Mouse (Mus musculus): ENCODE measurements at regions not wholly inside any gene's neighbourhood (a gene's known extent, or its start where the extent isn't known, plus 50 kb on each side); places are given as distances from the start of the nearest gene placed in this dataset.

DNA sequence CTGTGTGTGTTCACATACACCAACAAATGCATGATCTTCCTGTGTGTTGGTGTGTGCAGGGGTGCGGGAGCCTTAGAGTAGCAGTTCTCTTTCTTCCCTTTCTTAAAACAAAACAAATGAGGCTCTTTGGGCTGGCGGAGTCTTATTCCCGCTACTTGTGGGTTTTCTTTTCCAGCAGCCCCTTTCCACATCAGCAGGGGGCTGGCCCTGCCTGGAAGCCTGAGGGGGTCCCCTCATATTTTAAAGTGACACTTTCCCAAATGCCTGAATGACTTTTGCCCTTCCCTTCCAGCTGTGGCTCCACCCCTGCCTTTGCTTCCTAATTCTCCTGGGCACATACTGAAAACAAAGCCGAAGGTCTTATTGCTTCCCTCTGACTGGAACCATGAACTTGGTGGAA, 498.3 kb upstream of the Mki67 start:
- 80% methylated on average over 4 of the region's 4 CpGs for WGBS
- H3K4me1 ChIP-seq (ENCODE audit: control insufficient read depth, insufficient read depth, low read length) = no peaks in the 10 kb centered on the region
- no peaks in the 10 kb centered on the region for H3K27me3 ChIP-seq (replicated peaks; ENCODE audit: control insufficient read depth, insufficient read depth, low read length)
- H3K36me3 ChIP-seq (ENCODE audit: control insufficient read depth, insufficient read depth, low read length) = no peaks in the 10 kb centered on the region
- TF ChIP-seq CTCF (conservative IDR thresholded peaks at IDR 0.05; ENCODE audit: insufficient read depth, insufficient read length, low read depth, low read length) (no peak), POLR2A (IDR thresholded peaks at IDR 0.05; ENCODE audit: low read depth, low read length) (no peak)
- no peak for DNase-seq
- no peak overlapping the region for H3K4me3 ChIP-seq (ENCODE audit: insufficient read depth, low read depth, low read length)
- no peak overlapping the region for H3K27ac ChIP-seq (ENCODE audit: insufficient read depth, low read depth, low read length)

DNA sequence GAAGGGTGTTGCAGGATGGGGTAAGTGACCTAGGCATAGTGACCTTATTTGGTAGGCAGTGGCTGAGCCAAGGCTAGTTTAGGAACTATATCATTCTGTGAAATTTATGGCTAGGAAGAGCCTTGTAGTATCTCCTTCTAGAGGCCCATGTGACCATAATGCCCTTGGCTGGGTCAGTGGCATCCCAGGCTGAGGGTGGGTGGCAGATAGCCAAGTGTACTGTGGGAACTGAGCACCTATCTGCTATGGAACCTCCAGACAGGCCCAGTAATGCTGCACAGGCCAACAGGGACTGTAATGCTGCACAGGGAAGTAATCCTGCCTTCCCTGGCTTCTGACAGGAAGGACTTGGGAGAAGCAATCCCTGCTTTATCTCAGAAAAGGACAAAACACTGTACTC, 500.6 kb upstream of the Mki67 start:
- TF ChIP-seq CTCF (conservative IDR thresholded peaks at IDR 0.05; ENCODE audit: insufficient read depth, insufficient read length, low read depth, low read length) (no peak), POLR2A (IDR thresholded peaks at IDR 0.05; ENCODE audit: low read depth, low read length) (no peak)
- peak; percentile 15 for DNase-seq

DNA sequence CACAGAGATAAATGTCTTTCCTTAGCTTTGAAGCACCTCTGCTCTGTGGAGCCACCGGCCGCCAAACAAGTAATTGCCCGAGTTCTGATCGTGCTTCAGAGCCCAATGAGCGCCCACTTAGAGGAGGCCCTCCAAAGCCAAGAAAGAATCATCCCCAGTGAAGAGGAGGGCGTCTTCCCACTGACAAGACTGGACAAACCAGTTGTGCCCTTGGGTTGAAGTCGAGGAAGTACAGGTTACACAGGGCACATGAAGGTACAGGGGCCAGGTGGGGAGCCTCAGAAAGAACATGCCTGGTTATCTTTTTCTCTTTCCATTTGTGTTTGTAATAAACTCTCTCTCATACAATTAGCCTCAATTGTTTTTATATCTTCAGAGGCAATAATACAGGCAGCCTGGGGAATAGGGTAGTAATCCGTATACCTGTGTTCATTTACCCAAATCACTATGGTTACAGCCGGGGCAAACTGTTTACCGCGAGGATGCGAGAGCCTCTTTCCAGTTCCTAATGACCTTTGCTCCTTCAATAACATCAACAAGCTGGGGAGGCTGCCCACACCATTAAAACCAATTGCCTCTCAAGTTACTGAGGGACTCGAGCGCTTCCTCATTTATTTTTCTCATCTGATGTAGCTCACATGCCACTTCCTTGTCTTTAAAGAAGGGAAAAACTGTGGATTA, 503.5 kb upstream of the Mki67 start:
- H3K27me3 ChIP-seq (replicated peaks; ENCODE audit: control insufficient read depth, insufficient read depth, low read length) = no peaks in the 10 kb centered on the region
- 47% methylated on average over 14 of the region's 14 CpGs for WGBS
- DNase-seq = peak; percentile 8
- no peak overlapping the region for H3K27ac ChIP-seq (ENCODE audit: insufficient read depth, low read depth, low read length)
- no peak for TF ChIP-seq POLR2A (IDR thresholded peaks at IDR 0.05; ENCODE audit: low read depth, low read length)
- TF ChIP-seq CTCF (conservative IDR thresholded peaks at IDR 0.05; ENCODE audit: insufficient read depth, insufficient read length, low read depth, low read length) = no peak
- H3K4me3 ChIP-seq (ENCODE audit: insufficient read depth, low read depth, low read length) = no peak overlapping the region
- H3K36me3 ChIP-seq (ENCODE audit: control insufficient read depth, insufficient read depth, low read length) = no peaks in the 10 kb centered on the region
- no peaks in the 10 kb centered on the region for H3K4me1 ChIP-seq (ENCODE audit: control insufficient read depth, insufficient read depth, low read length)

More for the DNA sequence above, 500.6 kb upstream of the Mki67 start:
- H3K27me3 ChIP-seq (replicated peaks; ENCODE audit: control insufficient read depth, insufficient read depth, low read length) = no peaks in the 10 kb centered on the region
- no peaks in the 10 kb centered on the region for H3K36me3 ChIP-seq (ENCODE audit: control insufficient read depth, insufficient read depth, low read length)
- H3K27ac ChIP-seq (ENCODE audit: insufficient read depth, low read depth, low read length) = no peak overlapping the region
- no peak overlapping the region for H3K4me3 ChIP-seq (ENCODE audit: insufficient read depth, low read depth, low read length)
- no peaks in the 10 kb centered on the region for H3K4me1 ChIP-seq (ENCODE audit: control insufficient read depth, insufficient read depth, low read length)

DNA sequence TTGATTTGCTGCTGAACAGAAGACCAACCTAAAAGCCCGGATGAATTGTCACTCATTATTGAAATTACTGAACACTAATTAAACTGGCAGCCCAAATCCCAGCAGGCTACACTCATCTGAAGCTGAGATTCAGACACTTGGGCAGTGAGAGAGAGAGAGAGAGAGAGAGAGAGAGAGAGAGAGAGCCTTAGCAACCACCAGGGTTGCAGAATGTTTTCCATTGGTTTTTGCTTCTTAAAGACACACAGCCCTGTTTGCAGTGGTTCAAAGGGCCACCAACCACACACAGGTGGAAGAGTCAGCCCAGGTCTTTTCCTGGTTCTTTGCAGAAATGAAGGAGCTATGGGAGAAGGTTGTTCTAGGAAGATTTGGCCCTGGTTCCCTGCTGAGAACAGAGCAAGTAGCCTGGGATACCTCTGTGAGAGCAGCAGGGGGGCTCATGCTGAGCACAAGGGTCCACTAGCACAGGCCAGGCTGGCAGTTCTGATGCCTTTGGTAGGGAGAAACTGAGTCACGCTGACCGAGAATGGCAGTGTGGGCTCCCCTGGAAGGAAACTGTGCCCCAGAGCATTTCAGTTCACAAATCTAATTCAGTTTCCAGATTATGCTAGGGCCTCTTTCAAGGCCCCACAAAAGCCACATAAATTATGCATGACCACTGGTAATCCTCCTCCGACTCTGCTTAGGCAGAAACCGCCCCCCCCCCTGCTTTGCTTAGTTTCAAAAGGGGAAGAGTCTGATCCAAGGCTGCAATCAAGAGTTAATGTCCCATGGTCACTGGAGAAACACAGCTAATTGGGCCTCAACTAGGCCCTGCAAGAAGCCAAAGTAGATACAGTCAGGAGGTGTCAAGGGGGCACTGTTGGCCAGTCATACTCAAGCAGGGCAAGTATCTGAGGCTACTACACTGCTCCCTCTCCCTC, 504.3 kb upstream of the Mki67 start:
- Histone ChIP-seq H3K4me3 (ENCODE audit: insufficient read depth, low read depth, low read length) (no peak overlapping the region), H3K27me3 (replicated peaks; ENCODE audit: control insufficient read depth, insufficient read depth, low read length) (no peaks in the 10 kb centered on the region), H3K27ac (ENCODE audit: insufficient read depth, low read depth, low read length) (no peak overlapping the region), H3K4me1 (ENCODE audit: control insufficient read depth, insufficient read depth, low read length) (no peaks in the 10 kb centered on the region), H3K36me3 (ENCODE audit: control insufficient read depth, insufficient read depth, low read length) (no peaks in the 10 kb centered on the region)
- WGBS = 51% methylated on average over 5 of the region's 5 CpGs
- no peak for TF ChIP-seq CTCF (conservative IDR thresholded peaks at IDR 0.05; ENCODE audit: insufficient read depth, insufficient read length, low read depth, low read length)
- no peak for TF ChIP-seq POLR2A (IDR thresholded peaks at IDR 0.05; ENCODE audit: low read depth, low read length)
- DNase-seq = no peak

DNA sequence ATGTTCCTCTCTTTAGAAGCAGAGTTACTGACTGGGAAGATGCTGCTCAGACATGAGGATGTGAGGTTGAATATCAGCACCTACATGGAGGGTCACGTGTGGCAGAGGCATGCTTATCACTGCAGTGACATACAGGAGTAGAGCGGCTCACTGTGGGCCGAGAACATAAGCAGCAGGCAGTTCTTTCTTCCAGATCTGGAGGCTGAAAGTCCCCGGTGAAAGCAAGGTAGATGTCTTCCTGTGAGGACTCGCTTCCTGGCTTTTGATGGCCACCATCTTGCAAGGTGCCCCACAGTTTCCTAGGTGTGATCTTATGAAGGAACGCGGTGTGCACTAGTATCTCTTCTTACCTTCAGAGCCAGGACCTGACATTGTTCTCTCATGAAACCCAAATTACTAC, 505.5 kb upstream of the Mki67 start:
- no peak for TF ChIP-seq POLR2A (IDR thresholded peaks at IDR 0.05; ENCODE audit: low read depth, low read length)
- no peak for TF ChIP-seq CTCF (conservative IDR thresholded peaks at IDR 0.05; ENCODE audit: insufficient read depth, insufficient read length, low read depth, low read length)
- no peak for DNase-seq
- Histone ChIP-seq H3K4me1 (ENCODE audit: control insufficient read depth, insufficient read depth, low read length) (no peaks in the 10 kb centered on the region), H3K4me3 (ENCODE audit: insufficient read depth, low read depth, low read length) (no peak overlapping the region), H3K27ac (ENCODE audit: insufficient read depth, low read depth, low read length) (no peak overlapping the region), H3K27me3 (replicated peaks; ENCODE audit: control insufficient read depth, insufficient read depth, low read length) (no peaks in the 10 kb centered on the region), H3K36me3 (ENCODE audit: control insufficient read depth, insufficient read depth, low read length) (no peaks in the 10 kb centered on the region)
- WGBS = 95% methylated on average over 7 of the region's 7 CpGs

DNA sequence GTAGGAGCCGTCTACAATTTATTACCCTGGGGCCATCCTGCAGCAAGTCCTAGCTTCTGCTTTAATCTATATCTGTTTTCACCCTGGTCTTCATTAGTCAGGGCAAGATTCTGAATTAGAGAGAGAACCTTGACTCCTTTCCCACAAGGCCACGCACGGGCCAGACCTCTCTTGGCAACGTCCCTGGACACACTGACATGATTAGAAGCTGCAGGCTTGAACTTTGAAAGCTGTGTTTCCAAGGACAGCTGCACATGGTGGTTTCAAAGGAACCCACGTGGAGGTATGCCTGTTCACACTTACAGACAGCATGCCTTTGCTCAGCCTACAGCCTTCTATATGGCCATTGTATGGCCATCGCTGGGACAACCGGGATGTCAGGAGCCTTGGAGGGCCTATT, 509.9 kb upstream of the Mki67 start:
- H3K36me3 ChIP-seq (ENCODE audit: control insufficient read depth, insufficient read depth, low read length) = no peaks in the 10 kb centered on the region
- TF ChIP-seq POLR2A (IDR thresholded peaks at IDR 0.05; ENCODE audit: low read depth, low read length) (no peak), CTCF (conservative IDR thresholded peaks at IDR 0.05; ENCODE audit: insufficient read depth, insufficient read length, low read depth, low read length) (no peak)
- no peak overlapping the region for H3K4me3 ChIP-seq (ENCODE audit: insufficient read depth, low read depth, low read length)
- WGBS = 68% methylated on average over 7 of the region's 7 CpGs
- peak; percentile 59 for DNase-seq
- H3K27me3 ChIP-seq (replicated peaks; ENCODE audit: control insufficient read depth, insufficient read depth, low read length) = no peaks in the 10 kb centered on the region
- H3K4me1 ChIP-seq (ENCODE audit: control insufficient read depth, insufficient read depth, low read length) = no peaks in the 10 kb centered on the region
- H3K27ac ChIP-seq (ENCODE audit: insufficient read depth, low read depth, low read length) = no peak overlapping the region

DNA sequence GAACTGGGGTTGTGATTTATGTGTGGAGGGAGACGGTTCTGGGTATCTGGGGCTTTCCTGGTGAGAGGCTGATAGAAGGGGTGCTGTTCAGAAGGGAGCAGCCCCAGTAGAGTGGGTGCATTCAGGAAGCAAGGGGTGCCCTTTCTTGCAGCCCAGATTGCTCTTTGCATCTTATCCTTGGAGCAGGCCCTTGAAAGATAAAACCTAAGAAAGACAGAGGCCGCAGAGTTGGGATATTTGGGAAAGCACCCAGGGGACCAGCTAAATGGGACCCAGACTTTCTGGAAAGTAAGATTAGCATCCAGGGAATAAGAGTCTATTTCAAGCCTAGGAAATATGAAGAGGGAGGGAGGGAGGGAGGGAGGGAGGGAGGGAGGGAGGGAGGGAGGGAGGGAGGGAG, 512.2 kb upstream of the Mki67 start:
- DNase-seq = no peak
- no peaks in the 10 kb centered on the region for H3K27me3 ChIP-seq (replicated peaks; ENCODE audit: control insufficient read depth, insufficient read depth, low read length)
- H3K4me3 ChIP-seq (ENCODE audit: insufficient read depth, low read depth, low read length) = no peak overlapping the region
- TF ChIP-seq CTCF (conservative IDR thresholded peaks at IDR 0.05; ENCODE audit: insufficient read depth, insufficient read length, low read depth, low read length) (no peak), POLR2A (IDR thresholded peaks at IDR 0.05; ENCODE audit: low read depth, low read length) (no peak)
- no peaks in the 10 kb centered on the region for H3K36me3 ChIP-seq (ENCODE audit: control insufficient read depth, insufficient read depth, low read length)
- 84% methylated on average over 2 of the region's 2 CpGs for WGBS
- no peaks in the 10 kb centered on the region for H3K4me1 ChIP-seq (ENCODE audit: control insufficient read depth, insufficient read depth, low read length)
- no peak overlapping the region for H3K27ac ChIP-seq (ENCODE audit: insufficient read depth, low read depth, low read length)
